Mouse (Mus musculus): ENCODE data around the gene Rsph3a. TPM values are rescaled to one million over a fixed set of nuclear protein-coding genes. Genes with fewer than 3 reads are reported as not detected.

The Rsph3a gene
- total and polyA plus RNA-seq, 3 experiments: 9.9 to 23.7 (median 17.8) TPM

- TF ChIP-seq MYC (IDR thresholded peaks at IDR 0.05; ENCODE audit: low read depth, low read length) (0 out of 2 replicates have a peak, but pooled peaks have one; percentile 25), SIN3A (IDR thresholded peaks at IDR 0.05; ENCODE audit: low read length) (0 out of 2 replicates have a peak, but pooled peaks have one; percentile 33), CHD1 (IDR thresholded peaks at IDR 0.05; ENCODE audit: low read depth, low read length) (no peak), MAFK (IDR thresholded peaks at IDR 0.05; ENCODE audit: insufficient replicate concordance, low read length) (peak; percentile 58; the same call in 1 of the 2 replicates), SMC3 (IDR thresholded peaks at IDR 0.05; ENCODE audit: low read depth, low read length) (no peak; the same call in 1 of the 2 replicates), NRF1 (IDR thresholded peaks at IDR 0.05; ENCODE audit: low read depth, low read length) (no peak)
Observed at GRCm38 (mm10) chr17:7896047-7896635, 49.3 kb upstream of the Rsph3a start (continued).

GRCm38 (mm10) chr17:7897120-7897519 is 48.3 kb upstream of the Rsph3a start:
- Histone ChIP-seq H3K4me3 (replicated peaks in 1 of 3; ENCODE audit: low read depth in 2 of 3, low read length in 2 of 3, poor library complexity in 1 of 3) (peak overlapping the region; percentile 18 to 54 (median 44)), H3K9me3 (replicated peaks; ENCODE audit: low read length) (no peaks in the 10 kb centered on the region), H3K9ac (ENCODE audit: insufficient read depth, low read depth) (peak overlapping the region; percentile 58), H3K79me2 (replicated peaks; ENCODE audit: control insufficient read depth, extremely low read depth, insufficient read depth, poor library complexity, severe bottlenecking) (no peaks in the 10 kb centered on the region), H3K4me2 (ENCODE audit: insufficient read depth, low read depth, poor library complexity, severe bottlenecking) (peak overlapping the region; percentile 79), H3K36me3 (replicated peaks in 1 of 2; ENCODE audit: control insufficient read depth in 1 of 2, insufficient read depth in 1 of 2, low read length in 1 of 2) (no peaks in the 10 kb centered on the region), H3K27me3 (replicated peaks) (no peaks in the 10 kb centered on the region), H3K27ac (ENCODE audit: insufficient read depth, low read depth) (no peak overlapping the region), H3K4me1 (ENCODE audit: control insufficient read depth in 1 of 2, insufficient read depth in 2 of 2) (peaks cover 11 to 36% of the 10 kb centered on the region in 2 experiments)
- dilution Hi-C loops (cut with MboI; ENCODE audit: extremely low pct_ligation_motif_present, extremely low pct_unique_long_range_greater_than_20kb, low sequenced_read_pairs) (no loop called here), in situ Hi-C loops (cut with MboI; ENCODE audit: low pct_ligation_motif_present, low pct_unique_long_range_greater_than_20kb, low sequenced_read_pairs) (no loop called here)
- TF ChIP-seq USF1 (IDR thresholded peaks at IDR 0.05; ENCODE audit: low read depth, low read length) (peak; percentile 43), MAFK (IDR thresholded peaks at IDR 0.05; ENCODE audit: insufficient replicate concordance, low read length) (no peak), MXI1 (IDR thresholded peaks at IDR 0.05; ENCODE audit: low read depth, low read length) (no peak), GABPA (IDR thresholded peaks at IDR 0.05; ENCODE audit: insufficient replicate concordance, low read depth, low read length) (no peak), RCOR1 (conservative IDR thresholded peaks at IDR 0.05; ENCODE audit: low read depth, low read length) (no peak), CHD2 (IDR thresholded peaks at IDR 0.05; ENCODE audit: low read length) (0 out of 2 replicates have a peak, but pooled peaks have one; percentile 2), CTCF (conservative IDR thresholded peaks at IDR 0.05 in 1 of 2, IDR thresholded peaks at IDR 0.05 in 1 of 2; ENCODE audit: low read depth in 2 of 2, low read length in 2 of 2) (no peak), BHLHE40 (IDR thresholded peaks at IDR 0.05; ENCODE audit: low read depth, low read length) (peak; percentile 20; the same call in 1 of the 2 replicates), SIN3A (IDR thresholded peaks at IDR 0.05; ENCODE audit: low read length) (peak; percentile 11; the same call in 1 of the 2 replicates), SMC3 (IDR thresholded peaks at IDR 0.05; ENCODE audit: low read depth, low read length) (no peak), ZKSCAN1 (IDR thresholded peaks at IDR 0.05; ENCODE audit: borderline replicate concordance, low read depth, low read length) (no peak), IRF4 (IDR thresholded peaks at IDR 0.05; ENCODE audit: low read depth, low read length) (peak; percentile 72), ETS1 (conservative IDR thresholded peaks at IDR 0.05; ENCODE audit: low read depth, low read length) (peak; percentile 65), NELFE (IDR thresholded peaks at IDR 0.05; ENCODE audit: low read depth, low read length) (no peak), POLR2A (IDR thresholded peaks at IDR 0.05; ENCODE audit: low read depth, low read length) (no peak), TBP (conservative IDR thresholded peaks at IDR 0.05; ENCODE audit: low read depth, low read length) (no peak), POLR2AphosphoS2 (IDR thresholded peaks at IDR 0.05; ENCODE audit: low read depth, low read length) (no peak), RAD21 (IDR thresholded peaks at IDR 0.05; ENCODE audit: low read depth, low read length) (no peak), EP300 (IDR thresholded peaks at IDR 0.05; ENCODE audit: low read length) (no peak), JUND (conservative IDR thresholded peaks at IDR 0.05; ENCODE audit: low read depth, low read length) (no peak), JUN (IDR thresholded peaks at IDR 0.05; ENCODE audit: insufficient read depth, low read depth, low read length) (no peak), CHD1 (IDR thresholded peaks at IDR 0.05; ENCODE audit: low read depth, low read length) (no peak), TCF12 (IDR thresholded peaks at IDR 0.05; ENCODE audit: low read depth, low read length) (no peak), MAX (IDR thresholded peaks at IDR 0.05; ENCODE audit: low read length) (no peak), USF2 (conservative IDR thresholded peaks at IDR 0.05; ENCODE audit: low read depth, low read length) (0 out of 2 replicates have a peak, but pooled peaks have one; percentile 29)
- DNase-seq (ENCODE audit: extremely low read depth): no peak

Data from CH12.LX (cell line).